Mouse (Mus musculus) left cerebral cortex, postnatal 10 days (tissue): ENCODE results near the gene Gpat3. TPM values are rescaled to one million over a fixed set of nuclear protein-coding genes. Genes with fewer than 3 reads are reported as not detected.

ENCODE experiments used
- DNase-seq, 2 experiments: peaks; one replicate each; pipeline ENCODE4 v3.0.0; 2021 to 2022; ENCODE audit warnings: low spot score in 2 of 2, mixed read lengths in 1 of 2; ENCODE audit errors: extremely low spot score in 1 of 2
- intact Hi-C: fragments of 180-260 bp; cut with DNase I; formaldehyde crosslinking; loops from one replicate; pipeline ENCODE4 v1.15.1; 2025
- total RNA-seq, 2 experiments: library from RNA; stranded (reverse); gene quantifications; 2 replicates each; pipeline ENCODE4 v1.2.3; 2021

Gene Gpat3
- total RNA-seq, 2 experiments from 2014 or later = 1.7 to 1.8 TPM

DNA sequence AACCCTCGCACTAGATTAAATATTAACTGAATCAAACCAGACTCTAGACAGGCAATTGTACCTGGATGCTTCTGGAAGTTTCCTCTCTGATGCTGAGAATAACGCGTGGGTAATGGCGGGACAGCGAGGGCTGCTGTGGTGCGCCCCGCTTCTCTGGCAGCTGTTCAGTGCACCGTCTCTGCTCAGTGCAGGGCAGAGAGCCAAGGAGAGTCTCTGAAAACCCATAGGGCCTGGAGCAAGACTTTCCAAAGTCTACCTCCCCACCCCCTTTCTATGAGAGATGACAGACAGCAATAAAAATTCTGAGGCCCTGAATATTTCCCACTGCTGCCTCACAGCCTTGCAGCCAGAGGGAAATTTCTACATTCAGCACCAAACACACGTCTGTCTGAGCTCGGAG lies 63.4 kb downstream of the Gpat3 start:
- intact Hi-C loops = no loop called here
- DNase-seq = no peak

- no peak for DNase-seq
- intact Hi-C loops = loop anchor here (5.0 kb wide), 1 partner anchor 232 kb away; the partner anchor contains the start of gene Coq2
These were observed 64.2 kb downstream of the Gpat3 start for GRCm38 (mm10) chr5:100909691-100910090.

- intact Hi-C loops = loop anchor here (5.0 kb wide), 1 partner anchor 234 kb away; the partner anchor contains the start of gene Coq2
- DNase-seq = no peak
These were observed 66.1 kb downstream of the Gpat3 start for GRCm38 (mm10) chr5:100911502-100912097.

GRCm38 (mm10) chr5:100912366-100912765 lies 66.9 kb downstream of the Gpat3 start:
- intact Hi-C loops = loop anchor here (5.0 kb wide), 1 partner anchor 235 kb away; the partner anchor contains the start of gene Coq2
- no peak for DNase-seq

GRCm38 (mm10) chr5:100913274-100913673 lies 67.8 kb downstream of the Gpat3 start:
- no peak for DNase-seq
- intact Hi-C loops = loop anchor here (5.0 kb wide), 1 partner anchor 236 kb away; the partner anchor contains the start of gene Coq2

- intact Hi-C loops = loop anchor here (2.0 to 5.0 kb wide), 2 partner anchors 88 to 238 kb away; partner anchors contain the start of gene Coq2
- peak in 1 of 2 experiments; percentile 64 for DNase-seq
These were observed 69.5 kb downstream of the Gpat3 start for GRCm38 (mm10) chr5:100914989-100915388.

DNA sequence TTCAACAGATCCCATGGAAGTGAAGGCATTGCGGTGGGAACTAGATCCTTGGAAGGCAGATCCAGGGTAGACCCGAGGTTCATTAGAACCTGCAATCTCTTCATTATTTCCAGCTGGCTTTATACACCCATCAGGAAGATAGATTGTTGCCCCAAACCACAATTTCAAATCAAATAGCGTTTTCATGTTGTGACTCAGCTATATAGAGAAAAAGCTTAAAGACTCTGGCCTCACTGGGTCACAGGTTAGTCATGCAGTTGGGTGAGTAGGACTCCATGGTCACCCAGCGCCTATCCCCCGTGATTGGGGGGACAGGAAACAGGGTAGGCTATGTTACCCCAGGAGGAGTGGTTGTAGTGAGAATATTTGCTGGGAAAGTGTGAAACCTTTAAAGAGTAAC lies 69.9 kb downstream of the Gpat3 start:
- no peak for DNase-seq
- intact Hi-C loops = loop anchor here (2.0 kb wide), 1 partner anchor 89 kb away; no protein-coding TSS in a partner anchor

DNA sequence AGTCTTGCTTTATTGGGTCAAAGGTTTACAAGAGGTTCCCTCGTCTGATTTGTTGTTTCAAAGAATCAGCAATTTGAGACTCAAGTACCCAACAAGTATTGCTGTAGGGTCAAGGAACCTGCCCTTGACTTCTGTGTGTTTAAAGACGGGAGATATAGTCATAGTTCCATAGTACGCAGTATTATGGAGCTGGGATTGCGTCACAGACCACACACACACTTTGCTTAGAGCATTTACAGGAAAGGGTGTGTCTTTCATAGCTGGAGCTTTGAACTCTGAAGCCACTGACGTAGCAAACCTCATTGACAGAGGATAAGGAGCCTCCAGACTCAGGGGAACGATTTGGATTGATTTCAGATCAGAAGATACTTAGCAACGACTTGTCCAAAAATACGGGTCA lies 70.9 kb downstream of the Gpat3 start:
- intact Hi-C loops = loop anchor here (2.0 kb wide), 1 partner anchor 752 kb away; no protein-coding TSS in a partner anchor

GRCm38 (mm10) chr5:100917252-100917774 lies 71.8 kb downstream of the Gpat3 start:
- intact Hi-C loops = loop anchor here (2.0 kb wide), 1 partner anchor 751 kb away; no protein-coding TSS in a partner anchor

More for the DNA sequence above, 70.9 kb downstream of the Gpat3 start:
- DNase-seq = no peak

DNA sequence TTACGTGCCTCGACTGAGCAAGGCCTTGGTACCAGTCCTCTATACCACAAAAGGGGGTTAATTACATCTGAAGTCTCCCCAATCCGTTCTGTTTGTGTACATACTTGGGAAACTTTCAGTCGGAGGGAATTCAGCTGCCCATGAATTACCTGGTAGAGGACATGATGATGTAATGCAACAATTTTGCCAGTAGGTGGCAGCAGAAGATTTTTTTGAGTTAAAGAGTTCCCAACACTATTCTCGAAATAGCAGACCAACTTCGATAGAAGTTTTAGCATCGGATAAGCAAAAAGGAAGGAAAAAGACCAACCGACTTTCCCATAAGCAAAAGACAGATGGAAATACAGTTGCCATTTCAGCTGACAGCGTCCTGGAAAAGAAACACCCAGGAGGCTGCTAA lies 73.6 kb downstream of the Gpat3 start:
- peak in 1 of 2 experiments; percentile 73 for DNase-seq
- intact Hi-C loops = no loop called here

More at GRCm38 (mm10) chr5:100917252-100917774, 71.8 kb downstream of the Gpat3 start:
- DNase-seq = peak; percentile 16 to 70

DNA sequence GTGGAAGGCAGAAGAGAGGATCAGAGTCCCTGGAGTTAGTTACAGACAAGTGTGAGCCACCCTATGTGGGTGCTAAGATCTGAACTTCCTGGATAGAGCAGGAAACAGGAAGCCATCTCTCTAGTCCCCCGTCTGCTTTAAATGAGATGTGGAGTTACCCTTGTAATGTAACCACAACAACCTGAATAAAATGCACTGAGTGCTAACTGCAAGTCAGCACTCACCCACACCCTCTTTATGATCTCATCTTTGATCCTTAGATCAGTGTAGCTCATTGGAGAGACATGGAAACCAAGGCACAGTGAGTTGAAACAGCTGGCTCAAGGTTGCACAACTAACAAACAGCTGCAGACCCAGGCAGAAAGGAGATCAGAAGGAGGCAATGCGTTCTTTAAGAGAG lies 84.2 kb downstream of the Gpat3 start:
- intact Hi-C loops = no loop called here
- no peak for DNase-seq

- intact Hi-C loops = no loop called here
- DNase-seq = no peak
These were observed 98.2 kb downstream of the Gpat3 start for GRCm38 (mm10) chr5:100943716-100944115.

GRCm38 (mm10) chr5:100945336-100945735 lies 99.8 kb downstream of the Gpat3 start:
- no peak for DNase-seq
- intact Hi-C loops = no loop called here

Other genes starting within 250 kb of the Gpat3 start
- 10 to 100 TPM; 59.7 to 59.9 TPM for gene Coq2, start 170.6 kb upstream of the Gpat3 start, total RNA-seq
- gene Hpse, start 126.0 kb upstream of the Gpat3 start, total RNA-seq = 1 to 10 TPM; 2.5 to 2.7 TPM
- 10 to 100 TPM; 17.8 to 19.9 TPM for gene Helq, start 47.1 kb upstream of the Gpat3 start, total RNA-seq
- 10 to 100 TPM; 56.0 to 57.8 TPM for gene Mrps18c, start 47.1 kb upstream of the Gpat3 start, total RNA-seq
- gene Abraxas1, start 24.7 kb upstream of the Gpat3 start, total RNA-seq = 1 to 10 TPM; 4.8 to 5.7 TPM